Mouse (Mus musculus): ENCODE data around the gene 2210408I21Rik. TPM values are rescaled to one million over a fixed set of nuclear protein-coding genes. Genes with fewer than 3 reads are reported as not detected.
"Not testable (repeated sequence)": the region's sequence is repeated elsewhere in the genome, so short reads cannot be mapped to it uniquely, and the experiment has no call there.

Gene 2210408I21Rik
- 8.9 and 12.6 TPM in 2 replicates for polyA plus RNA-seq (2014; fragmentation: Nextera tagmentation; extraction: Ambion mirVana)

DNA sequence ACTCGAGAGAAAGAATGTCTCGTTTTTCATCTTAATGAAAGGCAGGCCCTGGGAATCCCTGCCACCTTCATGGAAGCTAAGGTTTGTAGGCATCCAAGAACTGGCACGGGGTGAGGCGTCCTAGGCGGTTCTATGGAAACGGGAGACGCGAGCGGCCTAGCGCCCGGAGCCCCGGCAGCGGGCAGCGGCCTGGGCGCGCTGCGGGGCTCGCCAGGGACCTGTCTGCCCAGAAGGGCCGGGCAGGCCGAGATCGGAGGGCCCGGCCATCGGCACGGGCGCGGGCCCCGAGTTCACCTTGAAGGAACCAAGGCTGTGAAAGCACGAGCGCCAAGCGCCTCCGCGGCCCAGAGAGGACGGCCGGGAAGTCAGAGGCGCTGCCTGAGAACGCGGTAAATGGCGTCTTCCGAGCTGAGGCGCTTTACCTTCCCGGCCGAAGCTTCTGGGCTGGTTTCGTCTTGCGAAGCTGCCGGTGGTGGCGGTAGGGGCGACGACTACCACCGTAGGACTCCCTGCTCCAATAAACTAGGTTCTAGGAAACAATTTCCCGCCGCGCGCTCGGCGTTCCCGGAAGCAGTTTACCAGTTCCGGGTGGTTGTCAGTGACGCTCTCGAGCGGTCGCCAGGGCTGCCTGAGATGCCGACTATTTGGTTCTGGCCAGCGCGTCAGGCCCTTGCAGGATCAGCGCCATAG is at the start of gene 2210408I21Rik, which contains the start of gene Slf1:
Gene 2210408I21Rik, plus strand, starts transcription at position 610 of the 690 bp plus-strand sequence.
Gene Slf1, minus strand, starts transcription at position 543 of the 690 bp plus-strand sequence.
- no peak for TF ChIP-seq CTCF (IDR thresholded peaks at IDR 0.05; ENCODE audit: low read depth)
- Histone ChIP-seq H3K27ac (ENCODE audit: low read depth) (peak within 1 kb of the TSS; percentile 96), H3K4me3 (ENCODE audit: low read depth, low read length) (peak within 1 kb of the TSS; percentile 98), H3K4me1 (ENCODE audit: insufficient read depth) (no peaks in the 10 kb centered on the region), H3K9ac (peak within 1 kb of the TSS; percentile 96), H3K36me3 (ENCODE audit: insufficient read depth) (no peaks in the 10 kb centered on the region), H3K9me3 (ENCODE audit: low read depth, low read length) (no peaks in the 10 kb centered on the region), H3K4me2 (peak within 1 kb of the TSS; percentile 72), H3K27me3 (ENCODE audit: insufficient read depth, low read length) (no peaks in the 10 kb centered on the region)
- DNase-seq (peak; percentile 95), ATAC-seq (ENCODE audit: insufficient read depth) (peak; percentile 99)
- under 1% methylated on average over 65 of the region's 65 CpGs for WGBS

- H3K27me3 ChIP-seq (ENCODE audit: insufficient read depth, low read length); ATAC-seq (ENCODE audit: insufficient read depth); DNase-seq; H3K4me1 ChIP-seq (ENCODE audit: insufficient read depth); H3K27ac ChIP-seq (ENCODE audit: low read depth); H3K9ac ChIP-seq; H3K9me3 ChIP-seq (ENCODE audit: low read depth, low read length); H3K4me3 ChIP-seq (ENCODE audit: low read depth, low read length); H3K4me2 ChIP-seq: not testable (repeated sequence)
- H3K36me3 ChIP-seq (ENCODE audit: insufficient read depth), result peaks cover 15% of the 10 kb centered on the region; the same call in 1 of the 2 replicates
- WGBS, result 88% methylated on average over 1 of the region's 1 CpGs
These were observed 42.5 kb upstream of the 2210408I21Rik start for GRCm38 (mm10) chr13:77092876-77093275.

GRCm38 (mm10) chr13:77107734-77108133 is 27.6 kb upstream of the 2210408I21Rik start:
- no peak for ATAC-seq (ENCODE audit: insufficient read depth)
- H3K36me3 ChIP-seq (ENCODE audit: insufficient read depth), result peaks cover 19% of the 10 kb centered on the region

DNA sequence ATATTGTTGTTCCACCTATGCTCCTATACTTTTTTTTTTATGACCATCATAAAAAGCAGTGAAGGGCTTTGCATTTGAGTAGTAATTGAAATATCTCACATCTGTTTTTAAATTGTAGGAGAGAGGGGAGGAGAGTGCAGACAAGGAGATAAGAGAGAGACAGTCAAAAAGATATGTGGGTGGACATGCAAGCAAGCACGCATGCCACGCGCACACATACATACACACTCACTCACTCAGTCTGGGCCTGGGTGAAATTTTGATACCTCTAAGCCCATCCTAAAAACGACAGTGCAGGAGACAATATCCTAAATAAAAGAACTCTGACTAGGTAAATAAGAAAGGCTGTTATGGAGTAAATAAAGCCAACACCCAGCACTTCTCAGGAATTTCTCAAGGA is 16.6 kb upstream of the 2210408I21Rik start:
- 85% methylated on average over 4 of the region's 4 CpGs for WGBS
- DNase-seq (no peak), ATAC-seq (ENCODE audit: insufficient read depth) (no peak)
- Histone ChIP-seq H3K27ac (ENCODE audit: low read depth) (no peak overlapping the region), H3K4me1 (ENCODE audit: insufficient read depth) (no peaks in the 10 kb centered on the region), H3K9ac (no peak overlapping the region), H3K4me3 (ENCODE audit: low read depth, low read length) (no peak overlapping the region), H3K4me2 (no peak overlapping the region), H3K36me3 (ENCODE audit: insufficient read depth) (peaks cover 6% of the 10 kb centered on the region; the same call in 1 of the 2 replicates), H3K27me3 (ENCODE audit: insufficient read depth, low read length) (no peaks in the 10 kb centered on the region), H3K9me3 (ENCODE audit: low read depth, low read length) (no peaks in the 10 kb centered on the region)
- no peak for TF ChIP-seq CTCF (IDR thresholded peaks at IDR 0.05; ENCODE audit: low read depth)

More at GRCm38 (mm10) chr13:77107734-77108133, 27.6 kb upstream of the 2210408I21Rik start:
- Histone ChIP-seq H3K4me2 (no peak overlapping the region), H3K9me3 (ENCODE audit: low read depth, low read length) (no peaks in the 10 kb centered on the region), H3K4me1 (ENCODE audit: insufficient read depth) (no peaks in the 10 kb centered on the region), H3K9ac (no peak overlapping the region), H3K27me3 (ENCODE audit: insufficient read depth, low read length) (no peaks in the 10 kb centered on the region), H3K4me3 (ENCODE audit: low read depth, low read length) (no peak overlapping the region), H3K27ac (ENCODE audit: low read depth) (no peak overlapping the region)
- TF ChIP-seq CTCF (IDR thresholded peaks at IDR 0.05; ENCODE audit: low read depth), result no peak
- DNase-seq, result no peak

GRCm38 (mm10) chr13:77125159-77125558 is 10.2 kb upstream of the 2210408I21Rik start:
- Histone ChIP-seq H3K4me1 (ENCODE audit: insufficient read depth) (no peaks in the 10 kb centered on the region), H3K27me3 (ENCODE audit: insufficient read depth, low read length) (no peaks in the 10 kb centered on the region), H3K9ac (no peak overlapping the region), H3K4me3 (ENCODE audit: low read depth, low read length) (no peak overlapping the region), H3K27ac (ENCODE audit: low read depth) (no peak overlapping the region), H3K4me2 (no peak overlapping the region), H3K9me3 (ENCODE audit: low read depth, low read length) (no peaks in the 10 kb centered on the region), H3K36me3 (ENCODE audit: insufficient read depth) (0 out of 2 replicates have a peak, but pooled peaks cover 8% of the 10 kb centered on the region)
- DNase-seq, result no peak
- no peak for TF ChIP-seq CTCF (IDR thresholded peaks at IDR 0.05; ENCODE audit: low read depth)
- WGBS, result 95% methylated on average over 3 of the region's 3 CpGs
- no peak for ATAC-seq (ENCODE audit: insufficient read depth)

DNA sequence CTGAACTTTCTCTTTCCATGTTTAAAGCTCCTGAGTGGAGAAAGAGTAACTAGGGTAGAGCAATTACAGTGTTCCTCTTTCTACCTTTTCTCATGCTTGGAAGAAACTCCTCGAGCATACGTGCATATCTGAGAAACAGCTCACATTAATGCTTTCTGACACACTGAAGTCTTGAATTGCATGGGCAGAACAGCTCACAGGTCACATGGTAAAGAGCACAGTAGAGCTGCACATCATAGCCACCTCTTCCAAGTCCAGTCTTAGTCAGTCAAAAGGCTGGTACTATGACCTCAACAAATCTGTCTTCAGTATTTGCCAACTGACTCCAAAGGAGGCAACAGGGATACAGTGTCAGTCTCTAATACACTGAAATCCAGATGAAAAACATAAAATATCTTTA is 7.1 kb upstream of the 2210408I21Rik start:
- Histone ChIP-seq H3K27me3 (ENCODE audit: insufficient read depth, low read length) (no peaks in the 10 kb centered on the region), H3K9me3 (ENCODE audit: low read depth, low read length) (no peaks in the 10 kb centered on the region), H3K4me3 (ENCODE audit: low read depth, low read length) (no peak overlapping the region), H3K9ac (no peak overlapping the region), H3K36me3 (ENCODE audit: insufficient read depth) (0 out of 2 replicates have a peak, but pooled peaks cover 8% of the 10 kb centered on the region), H3K4me1 (ENCODE audit: insufficient read depth) (no peaks in the 10 kb centered on the region), H3K27ac (ENCODE audit: low read depth) (no peak overlapping the region), H3K4me2 (no peak overlapping the region)
- no peak for ATAC-seq (ENCODE audit: insufficient read depth)
- DNase-seq, result no peak
- 87% methylated on average over 2 of the region's 2 CpGs for WGBS
- no peak for TF ChIP-seq CTCF (IDR thresholded peaks at IDR 0.05; ENCODE audit: low read depth)

- no peak overlapping the region for H3K27ac ChIP-seq (ENCODE audit: low read depth)
- 64% methylated on average over 2 of the region's 2 CpGs for WGBS
- H3K4me2 ChIP-seq, result no peak overlapping the region
- H3K4me3 ChIP-seq (ENCODE audit: low read depth, low read length), result no peak overlapping the region
- H3K27me3 ChIP-seq (ENCODE audit: insufficient read depth, low read length), result no peaks in the 10 kb centered on the region
- no peaks in the 10 kb centered on the region for H3K9me3 ChIP-seq (ENCODE audit: low read depth, low read length)
- DNase-seq (no peak), ATAC-seq (ENCODE audit: insufficient read depth) (no peak)
- H3K36me3 ChIP-seq (ENCODE audit: insufficient read depth), result no peaks in the 10 kb centered on the region
- H3K4me1 ChIP-seq (ENCODE audit: insufficient read depth), result no peaks in the 10 kb centered on the region
- TF ChIP-seq CTCF (IDR thresholded peaks at IDR 0.05; ENCODE audit: low read depth), result no peak
- H3K9ac ChIP-seq, result no peak overlapping the region
These were observed 4.2 kb upstream of the 2210408I21Rik start for GRCm38 (mm10) chr13:77131132-77131531.
